Comparison of ENCODE assay signal across 9 mouse cellular contexts in the genomic region with DNA sequence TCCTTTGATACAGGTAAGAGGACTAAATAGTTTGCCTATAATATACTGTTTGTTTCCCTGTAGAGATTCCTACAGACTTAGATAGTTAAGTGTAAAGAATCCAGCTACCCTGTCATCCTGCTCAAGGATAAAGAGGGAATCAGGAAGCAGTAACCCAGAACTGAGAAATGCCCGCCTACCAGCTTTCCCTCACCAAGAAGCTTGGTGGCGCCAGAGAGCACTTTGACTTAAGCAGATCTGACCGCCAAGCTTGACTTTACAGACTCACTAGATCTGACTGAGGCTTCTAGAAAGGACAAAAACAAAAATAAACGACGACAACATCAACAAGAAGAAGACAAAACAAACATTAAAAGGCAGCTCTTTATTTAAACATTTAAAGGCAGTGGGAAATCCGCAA. TPM values are rescaled to one million over a fixed set of nuclear protein-coding genes. Genes with fewer than 3 reads are reported as not detected.
DNase-seq lines count a peak whose midpoint lies in the region; ATAC-seq and TF ChIP-seq lines count a peak whose summit lies in the region.
"Had no signal": no experiment of that assay in that cellular context is flagged by ENCODE, and none has a peak within 500 bp of the region (broad histone marks: within the 10 kb centered on the region; RNA-seq: fewer than 3 reads in every experiment).

No protein-coding gene starts in this region.

- no peaks in the 10 kb centered on the region; the same call in 1 of the 2 replicates for H3K27me3 ChIP-seq in lung, postnatal 0 days (replicated peaks; ENCODE audit: insufficient read depth, low read length)
- H3K27me3 ChIP-seq in thymus, adult 2 months (ENCODE audit: control insufficient read depth, insufficient read depth, low read length): no peaks in the 10 kb centered on the region

- TF ChIP-seq CTCF in bone marrow macrophage, adult 2 months (IDR thresholded peaks at IDR 0.05; ENCODE audit: low read depth, low read length): peak; percentile 26; the same call in 1 of the 2 replicates
- peak; percentile 84 for TF ChIP-seq CTCF in layer of hippocampus, adult 2 months (conservative IDR thresholded peaks at IDR 0.05)
- peak; percentile 82 for TF ChIP-seq CTCF in lung, postnatal 0 days (IDR thresholded peaks at IDR 0.05)
- no peak for TF ChIP-seq CTCF in thymus, adult 2 months (IDR thresholded peaks at IDR 0.05; ENCODE audit: borderline replicate concordance, control insufficient read depth, extremely low read depth, insufficient read depth, low read length, poor library complexity)

- H3K9me3 ChIP-seq in lung, postnatal 0 days (ENCODE audit: low read length): no peaks in the 10 kb centered on the region
- H3K9me3 ChIP-seq: liver, embryonic 15.5 days had no signal

- TF ChIP-seq EP300 in lung, postnatal 0 days (IDR thresholded peaks at IDR 0.05): no peak

- intact Hi-C loops in heart, postnatal 36 days (cut with DNase I): loop anchor here (5.0 kb wide), 1 partner anchor 240 kb away; no protein-coding TSS in a partner anchor

- peak; percentile 36 for ATAC-seq in lung, postnatal 0 days

- peak; percentile 73 for DNase-seq in Muller cell, postnatal 12 days (ENCODE audit: inconsistent ontology term)
- peak; percentile 56 for DNase-seq in fibroblast of lung, adult 2 months (ENCODE audit: low read depth)
- DNase-seq in heart, postnatal 36 days: peak; percentile 69 to 71
- peak; percentile 29 to 48 for DNase-seq in layer of hippocampus, adult 2 months (ENCODE audit: low spot score in 2 of 2)
- peak; percentile 91 for DNase-seq in lung, postnatal 0 days (ENCODE audit: low spot score)
- peak; percentile 52 to 54 for DNase-seq in right cerebral cortex, postnatal 36 days (ENCODE audit: low spot score in 2 of 2)
- DNase-seq in thymus, adult 2 months: no peak

- H3K9ac ChIP-seq in lung, postnatal 0 days (replicated peaks; ENCODE audit: low read depth): no peak overlapping the region
- H3K9ac ChIP-seq: liver, embryonic 15.5 days had no signal

- no peak overlapping the region for H3K4me3 ChIP-seq in bone marrow macrophage, adult 2 months (ENCODE audit: insufficient read depth, low read length)
- no peak overlapping the region for H3K4me3 ChIP-seq in layer of hippocampus, adult 2 months
- H3K4me3 ChIP-seq in lung, postnatal 0 days (ENCODE audit: low read depth, low read length): no peak overlapping the region
- no peak overlapping the region for H3K4me3 ChIP-seq in thymus, adult 2 months (ENCODE audit: control insufficient read depth, insufficient read depth, low read length)
- H3K4me3 ChIP-seq: liver, embryonic 15.5 days had no signal

- TF ChIP-seq POLR2A in bone marrow macrophage, adult 2 months (IDR thresholded peaks at IDR 0.05; ENCODE audit: borderline replicate concordance, low read depth, low read length): no peak
- TF ChIP-seq POLR2A in thymus, adult 2 months (IDR thresholded peaks at IDR 0.05; ENCODE audit: control insufficient read depth, extremely low read depth, insufficient read depth, low read length, poor library complexity): no peak

- 10% methylated on average over 6 of the region's 6 CpGs for WGBS in lung, postnatal 0 days
- WGBS in thymus, adult 2 months: 11% methylated on average over 6 of the region's 6 CpGs

- H3K36me3 ChIP-seq in lung, postnatal 0 days (ENCODE audit: insufficient read depth, low read length): no peaks in the 10 kb centered on the region
- H3K36me3 ChIP-seq in thymus, adult 2 months (ENCODE audit: control insufficient read depth, insufficient read depth, low read length): no peaks in the 10 kb centered on the region
- H3K36me3 ChIP-seq: liver, embryonic 15.5 days had no signal

- no peak overlapping the region for H3K27ac ChIP-seq in bone marrow macrophage, adult 2 months (ENCODE audit: insufficient read depth, low read depth, low read length)
- H3K27ac ChIP-seq in layer of hippocampus, adult 2 months: no peak overlapping the region
- no peak overlapping the region for H3K27ac ChIP-seq in lung, postnatal 0 days (ENCODE audit: low read length)
- H3K27ac ChIP-seq in thymus, adult 2 months (ENCODE audit: control insufficient read depth, insufficient read depth, low read length): no peak overlapping the region
- H3K27ac ChIP-seq: liver, embryonic 15.5 days had no signal

- no peaks in the 10 kb centered on the region for H3K4me1 ChIP-seq in bone marrow macrophage, adult 2 months (ENCODE audit: control insufficient read depth, insufficient read depth, low read length)
- no peaks in the 10 kb centered on the region for H3K4me1 ChIP-seq in lung, postnatal 0 days (ENCODE audit: insufficient read depth, low read depth, low read length)
- no peaks in the 10 kb centered on the region for H3K4me1 ChIP-seq in thymus, adult 2 months (replicated peaks; ENCODE audit: control insufficient read depth, insufficient read depth, low read length)
- H3K4me1 ChIP-seq: liver, embryonic 15.5 days had no signal

- H3K4me2 ChIP-seq in lung, postnatal 0 days (replicated peaks; ENCODE audit: low read depth, low read length): no peak overlapping the region
- H3K4me2 ChIP-seq: liver, embryonic 15.5 days had no signal

RNA-seq across cellular contexts. Expression of a gene that starts 56.5 kb away (rescaled TPM):
- 0.23 TPM in 1 of 2 replicates, not detected in the other for polyA plus RNA-seq in bone marrow macrophage, adult 2 months (2012; ENCODE audit: insufficient read depth, insufficient read length, missing spikeins)
- 10 to 100 TPM; 13.8 to 14.9 TPM for total RNA-seq in heart, postnatal 36 days (2021)
- total RNA-seq in layer of hippocampus, adult 2 months (2021): 1 to 10 TPM; 7.0 to 7.4 TPM
- 14.2 and 16.5 TPM in 2 replicates for polyA plus RNA-seq in lung, postnatal 0 days (2015; fragmentation: Nextera tagmentation; extraction: Ambion mirVana)
- 0.88 and 1.4 TPM in 2 replicates for polyA plus RNA-seq in thymus, adult 2 months (2012; rRNA removed)
